Mouse (Mus musculus): ENCODE measurements around the gene Trim65. TPM values are rescaled to one million over a fixed set of nuclear protein-coding genes. Genes with fewer than 3 reads are reported as not detected.

The Trim65 gene
- polyA plus RNA-seq, 1 experiment from 2014 or later = 3.3 TPM

DNA sequence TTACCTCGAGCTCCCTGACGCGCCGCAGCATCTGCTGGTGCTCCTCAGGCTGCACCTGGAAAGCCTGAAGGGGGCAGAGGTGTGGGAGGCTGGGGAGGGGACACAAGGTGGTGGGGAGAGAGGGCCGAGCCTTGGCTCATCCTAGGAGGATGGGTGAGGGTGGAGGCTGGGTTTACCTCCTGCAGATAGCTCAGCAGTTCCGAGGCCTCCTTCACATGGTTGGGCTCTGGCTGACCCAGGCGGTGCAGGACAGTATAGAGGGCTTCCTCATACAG lies 54.7 kb downstream of the Trim65 start:
- Histone ChIP-seq H3K4me1 (replicated peaks; ENCODE audit: control insufficient read depth, insufficient read depth) (0 out of 2 replicates have a peak, but pooled peaks cover 3% of the 10 kb centered on the region), H3K9me3 (ENCODE audit: control insufficient read depth, low read length) (no peaks in the 10 kb centered on the region), H3K27me3 (ENCODE audit: control insufficient read depth, insufficient read depth, low read length) (no peaks in the 10 kb centered on the region), H3K9ac (ENCODE audit: low read length) (no peak overlapping the region), H3K4me2 (replicated peaks; ENCODE audit: low read depth) (no peak overlapping the region), H3K36me3 (ENCODE audit: control insufficient read depth, insufficient read depth, low read length) (peaks cover 18% of the 10 kb centered on the region), H3K4me3 (ENCODE audit: low read depth, low read length) (no peak overlapping the region), H3K27ac (replicated peaks) (no peak overlapping the region)
- no peak for DNase-seq (ENCODE audit: low spot score)
- no peak for ATAC-seq (ENCODE audit: low FRiP score, low TSS enrichment)
- 51% methylated on average over 7 of the region's 7 CpGs for WGBS
- TF ChIP-seq CTCF (IDR thresholded peaks at IDR 0.05; ENCODE audit: low read depth) (no peak), EP300 (optimal IDR thresholded peaks at IDR 0.05) (no peak)

DNA sequence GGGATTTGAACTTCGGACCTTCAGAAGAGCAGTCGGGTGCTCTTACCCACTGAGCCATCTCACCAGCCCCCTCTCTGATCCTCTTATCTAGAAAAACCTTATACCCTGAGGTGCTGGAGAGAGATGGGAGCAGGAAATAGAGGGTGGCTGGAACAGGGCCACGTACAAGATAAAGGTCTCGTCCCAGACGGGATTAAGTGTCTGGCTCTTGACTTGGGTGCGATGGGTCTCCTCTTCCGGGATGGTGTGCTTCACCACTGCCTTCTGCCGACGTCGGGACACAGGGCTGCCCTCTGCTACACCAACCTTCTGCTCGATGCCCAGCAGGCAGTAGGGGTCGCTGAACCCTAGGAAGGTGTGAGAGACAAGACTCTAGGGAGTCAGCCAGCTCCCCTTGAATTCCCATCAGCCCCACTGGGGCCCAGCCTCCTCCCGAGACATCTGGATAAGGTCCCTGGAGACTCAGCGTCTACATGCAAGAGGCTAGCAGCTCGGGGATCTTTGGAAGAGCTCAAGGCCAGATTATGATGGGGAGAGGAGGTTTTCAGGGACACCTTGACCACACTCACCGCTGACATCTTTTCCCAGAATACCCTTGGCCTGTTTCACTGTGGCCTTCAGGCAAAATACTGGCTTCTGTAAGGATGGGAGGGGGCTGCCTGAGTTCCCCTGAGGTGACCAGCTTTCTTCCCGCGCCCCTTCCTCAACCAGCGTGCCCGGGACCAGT lies 55.2 kb downstream of the Trim65 start:
- Histone ChIP-seq H3K4me1 (replicated peaks; ENCODE audit: control insufficient read depth, insufficient read depth) (0 out of 2 replicates have a peak, but pooled peaks cover 3% of the 10 kb centered on the region), H3K27me3 (ENCODE audit: control insufficient read depth, insufficient read depth, low read length) (no peaks in the 10 kb centered on the region), H3K4me3 (ENCODE audit: low read depth, low read length) (no peak overlapping the region), H3K9me3 (ENCODE audit: control insufficient read depth, low read length) (no peaks in the 10 kb centered on the region), H3K27ac (replicated peaks) (no peak overlapping the region), H3K9ac (ENCODE audit: low read length) (no peak overlapping the region), H3K36me3 (ENCODE audit: control insufficient read depth, insufficient read depth, low read length) (peaks cover 18% of the 10 kb centered on the region), H3K4me2 (replicated peaks; ENCODE audit: low read depth) (no peak overlapping the region)
- WGBS = 51% methylated on average over 19 of the region's 20 CpGs
- TF ChIP-seq CTCF (IDR thresholded peaks at IDR 0.05; ENCODE audit: low read depth) (peak; percentile 23; the same call in 1 of the 2 replicates), EP300 (optimal IDR thresholded peaks at IDR 0.05) (no peak)
- DNase-seq (ENCODE audit: low spot score) = no peak
- no peak for ATAC-seq (ENCODE audit: low FRiP score, low TSS enrichment)

DNA sequence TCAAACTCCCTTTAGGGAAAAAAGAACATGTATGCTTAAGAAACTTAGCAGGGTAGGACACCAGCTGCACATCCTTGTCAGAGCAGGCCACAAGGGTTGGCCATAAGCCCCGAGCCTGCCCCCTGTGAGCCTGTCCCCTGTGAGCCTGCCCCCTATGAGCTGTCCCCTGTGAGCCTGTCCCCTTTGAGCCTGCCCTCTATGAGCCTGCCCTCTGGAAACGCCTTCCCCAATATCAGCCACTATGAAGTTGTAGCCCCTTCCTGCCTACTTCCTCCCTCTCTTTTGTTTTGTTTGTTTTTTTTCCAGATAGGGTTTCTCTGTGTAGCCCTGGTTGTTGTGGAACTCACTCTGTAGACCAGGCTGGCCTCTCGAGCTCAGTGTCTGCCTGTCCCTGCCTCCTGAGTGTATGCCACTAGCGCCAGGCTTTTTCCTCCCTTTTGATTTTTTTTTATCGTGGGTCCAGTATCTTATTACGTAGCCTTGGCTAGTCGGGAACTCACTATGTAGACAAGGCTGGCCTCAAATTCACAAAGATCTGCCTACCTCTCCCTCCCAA lies 56.4 kb downstream of the Trim65 start:
- Histone ChIP-seq H3K9me3 (ENCODE audit: control insufficient read depth, low read length) (no peaks in the 10 kb centered on the region), H3K27ac (replicated peaks) (no peak overlapping the region), H3K9ac (ENCODE audit: low read length) (no peak overlapping the region), H3K36me3 (ENCODE audit: control insufficient read depth, insufficient read depth, low read length) (peaks cover 9% of the 10 kb centered on the region), H3K4me2 (replicated peaks; ENCODE audit: low read depth) (no peak overlapping the region), H3K27me3 (ENCODE audit: control insufficient read depth, insufficient read depth, low read length) (no peaks in the 10 kb centered on the region), H3K4me1 (replicated peaks; ENCODE audit: control insufficient read depth, insufficient read depth) (0 out of 2 replicates have a peak, but pooled peaks cover 3% of the 10 kb centered on the region), H3K4me3 (ENCODE audit: low read depth, low read length) (no peak overlapping the region)
- TF ChIP-seq CTCF (IDR thresholded peaks at IDR 0.05; ENCODE audit: low read depth) = no peak
- WGBS = 60% methylated on average over 7 of the region's 7 CpGs
- ATAC-seq (ENCODE audit: low FRiP score, low TSS enrichment) = no peak
- DNase-seq (ENCODE audit: low spot score) = no peak

DNA sequence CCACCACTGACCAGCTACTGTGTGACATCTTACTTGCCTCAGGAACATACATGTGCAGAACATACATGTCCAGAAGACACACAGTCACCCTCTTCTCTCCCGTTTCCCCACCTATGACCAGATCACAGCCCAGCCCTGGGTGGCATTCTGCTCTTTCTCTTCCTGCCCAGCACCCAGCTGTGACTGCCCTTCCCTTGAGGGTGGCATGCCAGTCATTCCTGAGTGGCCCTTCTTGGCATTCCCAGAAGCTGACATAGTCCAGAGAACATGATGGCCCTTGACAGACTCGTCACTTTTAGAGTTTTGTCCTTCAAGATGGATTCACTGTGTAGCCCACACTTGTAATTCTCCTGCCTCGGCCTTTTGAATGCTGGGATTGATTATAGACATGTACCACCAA lies 58.3 kb downstream of the Trim65 start:
- WGBS = 77% methylated on average over 3 of the region's 3 CpGs
- ATAC-seq (ENCODE audit: low FRiP score, low TSS enrichment) = no peak
- Histone ChIP-seq H3K4me3 (ENCODE audit: low read depth, low read length) (no peak overlapping the region), H3K9me3 (ENCODE audit: control insufficient read depth, low read length) (no peaks in the 10 kb centered on the region), H3K4me2 (replicated peaks; ENCODE audit: low read depth) (no peak overlapping the region), H3K27me3 (ENCODE audit: control insufficient read depth, insufficient read depth, low read length) (no peaks in the 10 kb centered on the region), H3K4me1 (replicated peaks; ENCODE audit: control insufficient read depth, insufficient read depth) (no peaks in the 10 kb centered on the region), H3K36me3 (ENCODE audit: control insufficient read depth, insufficient read depth, low read length) (no peaks in the 10 kb centered on the region), H3K9ac (ENCODE audit: low read length) (no peak overlapping the region), H3K27ac (replicated peaks) (no peak overlapping the region)
- DNase-seq (ENCODE audit: low spot score) = no peak
- TF ChIP-seq EP300 (optimal IDR thresholded peaks at IDR 0.05) = no peak
- TF ChIP-seq CTCF (IDR thresholded peaks at IDR 0.05; ENCODE audit: low read depth) = no peak

Other genes with a start within 250 kb of the Trim65 start
- gene Smim5, start 231.2 kb downstream of the Trim65 start, polyA plus RNA-seq (2015; fragmentation: Nextera tagmentation; extraction: Ambion mirVana) = 16.8 and 17.9 TPM in 2 replicates
- gene Smim6, start 219.1 kb downstream of the Trim65 start, polyA plus RNA-seq (2015; fragmentation: Nextera tagmentation; extraction: Ambion mirVana) = 184 and 185 TPM in 2 replicates
- gene Sap30bp, start 197.8 kb downstream of the Trim65 start, polyA plus RNA-seq (2015; fragmentation: Nextera tagmentation; extraction: Ambion mirVana) = 23.6 and 27.0 TPM in 2 replicates
- gene Recql5, start 197.7 kb downstream of the Trim65 start, polyA plus RNA-seq (2015; fragmentation: Nextera tagmentation; extraction: Ambion mirVana) = 7.2 and 8.1 TPM in 2 replicates
- gene Itgb4, start 156.4 kb downstream of the Trim65 start, polyA plus RNA-seq (2015; fragmentation: Nextera tagmentation; extraction: Ambion mirVana) = 12.7 and 14.6 TPM in 2 replicates
- gene Galk1, start 118.4 kb downstream of the Trim65 start, polyA plus RNA-seq (2015; fragmentation: Nextera tagmentation; extraction: Ambion mirVana) = 119 and 126 TPM in 2 replicates
- gene H3f3b, start 103.2 kb downstream of the Trim65 start, polyA plus RNA-seq (2015; fragmentation: Nextera tagmentation; extraction: Ambion mirVana) = 1,343 and 1,357 TPM in 2 replicates
- 8.3 and 9.1 TPM in 2 replicates for gene Unk, start 100.8 kb downstream of the Trim65 start, polyA plus RNA-seq (2015; fragmentation: Nextera tagmentation; extraction: Ambion mirVana)
- 2.3 and 2.8 TPM in 2 replicates for gene Unc13d, start 53.2 kb downstream of the Trim65 start, polyA plus RNA-seq (2015; fragmentation: Nextera tagmentation; extraction: Ambion mirVana)
- 71.0 and 89.6 TPM in 2 replicates for gene Wbp2, start 44.1 kb downstream of the Trim65 start, polyA plus RNA-seq (2015; fragmentation: Nextera tagmentation; extraction: Ambion mirVana)
- 33.8 and 34.6 TPM in 2 replicates for gene Trim47, start 3.9 kb downstream of the Trim65 start, polyA plus RNA-seq (2015; fragmentation: Nextera tagmentation; extraction: Ambion mirVana)
- gene Mrpl38, start 7.7 kb upstream of the Trim65 start, polyA plus RNA-seq (2015; fragmentation: Nextera tagmentation; extraction: Ambion mirVana) = 49.5 and 50.2 TPM in 2 replicates
- gene Fbf1, start 37.0 kb upstream of the Trim65 start, polyA plus RNA-seq (2015; fragmentation: Nextera tagmentation; extraction: Ambion mirVana) = 8.0 and 8.8 TPM in 2 replicates
- gene Ten1, start 67.7 kb upstream of the Trim65 start, polyA plus RNA-seq (2015; fragmentation: Nextera tagmentation; extraction: Ambion mirVana) = 51.9 and 52.6 TPM in 2 replicates
- 207 and 211 TPM in 2 replicates for gene Acox1, start 67.9 kb upstream of the Trim65 start, polyA plus RNA-seq (2015; fragmentation: Nextera tagmentation; extraction: Ambion mirVana)
- 26.5 and 30.1 TPM in 2 replicates for gene Evpl, start 106.9 kb upstream of the Trim65 start, polyA plus RNA-seq (2015; fragmentation: Nextera tagmentation; extraction: Ambion mirVana)
- 52.6 and 53.0 TPM in 2 replicates for gene Srp68, start 143.1 kb upstream of the Trim65 start, polyA plus RNA-seq (2015; fragmentation: Nextera tagmentation; extraction: Ambion mirVana)
- gene Galr2, start 149.8 kb upstream of the Trim65 start, polyA plus RNA-seq (2015; fragmentation: Nextera tagmentation; extraction: Ambion mirVana) = 0.68 and 0.76 TPM in 2 replicates
- gene Exoc7, start 176.1 kb upstream of the Trim65 start, polyA plus RNA-seq (2015; fragmentation: Nextera tagmentation; extraction: Ambion mirVana) = 42.3 and 43.9 TPM in 2 replicates
- 0.19 and 0.40 TPM in 2 replicates for gene Foxj1, start 204.3 kb upstream of the Trim65 start, polyA plus RNA-seq (2015; fragmentation: Nextera tagmentation; extraction: Ambion mirVana)

All from stomach, postnatal 0 days (tissue).